Mouse (Mus musculus) heart, embryonic 13.5 days (tissue): ENCODE measurements around the gene Cacnb1. TPM values are rescaled to one million over a fixed set of nuclear protein-coding genes. Genes with fewer than 3 reads are reported as not detected.

Source experiments
- ATAC-seq: fragments of 200-750 bp; cut with Nextera tagmentation; 2 replicates; pipeline ENCODE4 v1.8.0; 2017; ENCODE audit warnings: moderate TSS enrichment; ENCODE audit not compliant: insufficient number of reproducible peaks, low FRiP score, low TSS enrichment; ENCODE audit errors: extremely low read depth
- H3K27ac ChIP-seq: fragments of 300-500 bp; sonication (generic); replicated peaks from 2 replicates; pipeline ENCODE4 v1.5.1; 2015; ENCODE audit warnings: moderate library complexity, mild to moderate bottlenecking, inconsistent platforms
- H3K27me3 ChIP-seq: fragments of 300-500 bp; sonication (generic); replicated peaks from 2 replicates; pipeline ENCODE4 v1.6.1; 2015; ENCODE audit warnings: mild to moderate bottlenecking, inconsistent platforms
- H3K36me3 ChIP-seq: fragments of 300-500 bp; sonication (generic); 2 replicates; pipeline ENCODE4 v1.6.1; 2015; ENCODE audit warnings: mild to moderate bottlenecking, inconsistent platforms
- H3K4me1 ChIP-seq: fragments of 300-500 bp; sonication (generic); 2 replicates; pipeline ENCODE4 v1.6.1; 2015; ENCODE audit warnings: inconsistent platforms
- H3K4me2 ChIP-seq: fragments of 300-500 bp; sonication (generic); 2 replicates; pipeline ENCODE4 v1.6.1; 2015; ENCODE audit warnings: inconsistent platforms, mild to moderate bottlenecking, moderate library complexity
- H3K4me3 ChIP-seq: fragments of 300-500 bp; sonication (generic); 2 replicates; pipeline ENCODE4 v1.5.1; 2015; ENCODE audit warnings: moderate library complexity, mild to moderate bottlenecking, inconsistent platforms
- H3K9ac ChIP-seq: fragments of 300-500 bp; sonication (generic); 2 replicates; pipeline ENCODE4 v1.6.1; 2015; ENCODE audit warnings: inconsistent platforms, mild to moderate bottlenecking, moderate library complexity
- H3K9me3 ChIP-seq: fragments of 300-500 bp; sonication (generic); 2 replicates; pipeline ENCODE4 v1.6.1; 2016; ENCODE audit warnings: inconsistent platforms
- WGBS: fragments of 180-500 bp; shearing (Covaris S2); methylation state at CpG from one replicate; pipeline ENCODE4 v1.1.7; 2015; ENCODE audit warnings: mixed read lengths; 5-methylcytosine and 5-hydroxymethylcytosine counted together
- polyA plus RNA-seq: library from polyadenylated mRNA; unstranded; fragments of >200 nt; fragmentation: Nextera tagmentation; extraction: Ambion mirVana; gene quantifications from 2 replicates; pipeline ENCODE4 v1.2.1, GENCODE M21; 2015

Cacnb1 gene
- polyA plus RNA-seq, 1 experiment from 2014 or later: 6.0 TPM

DNA sequence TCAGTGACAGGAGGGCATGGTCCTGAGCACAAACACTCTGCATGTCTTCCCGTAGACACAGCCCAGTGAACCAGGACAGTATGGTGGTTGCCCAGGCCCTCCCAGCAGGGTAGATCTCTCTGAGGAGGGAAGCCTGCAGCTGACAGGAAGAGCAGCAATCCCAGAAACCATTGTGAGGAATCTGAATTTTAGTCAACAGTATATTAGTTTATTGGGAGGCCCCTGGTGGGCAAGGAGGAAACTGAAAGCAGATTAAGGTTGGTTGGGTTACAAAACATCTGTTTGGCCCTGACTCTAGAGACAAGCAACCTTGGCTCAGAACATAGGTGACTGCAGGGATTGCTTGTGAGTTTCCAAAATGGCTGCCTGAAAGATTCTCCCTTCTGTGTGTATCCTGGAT, 38.9 kb downstream of the Cacnb1 start:
- WGBS: 92% methylated on average over 1 of the region's 1 CpGs
- H3K27me3 ChIP-seq: peaks cover 61% of the 10 kb centered on the region

GRCm38 (mm10) chr11:97983506-97983905, 39.3 kb downstream of the Cacnb1 start:
- Histone ChIP-seq H3K27ac (no peak overlapping the region), H3K9me3 (no peaks in the 10 kb centered on the region), H3K9ac (no peak overlapping the region), H3K27me3 (peaks cover 63% of the 10 kb centered on the region), H3K4me1 (peaks cover 19% of the 10 kb centered on the region), H3K36me3 (no peaks in the 10 kb centered on the region), H3K4me3 (no peak overlapping the region), H3K4me2 (no peak overlapping the region)
- WGBS: 84% methylated on average over 3 of the region's 3 CpGs
- ATAC-seq: no peak

More for the DNA sequence above, 38.9 kb downstream of the Cacnb1 start:
- peaks cover 19% of the 10 kb centered on the region for H3K4me1 ChIP-seq
- no peak for ATAC-seq
- H3K4me3 ChIP-seq: no peak overlapping the region
- no peak overlapping the region for H3K4me2 ChIP-seq
- no peak overlapping the region for H3K9ac ChIP-seq
- no peak overlapping the region for H3K27ac ChIP-seq
- H3K36me3 ChIP-seq: no peaks in the 10 kb centered on the region
- H3K9me3 ChIP-seq: no peaks in the 10 kb centered on the region

DNA sequence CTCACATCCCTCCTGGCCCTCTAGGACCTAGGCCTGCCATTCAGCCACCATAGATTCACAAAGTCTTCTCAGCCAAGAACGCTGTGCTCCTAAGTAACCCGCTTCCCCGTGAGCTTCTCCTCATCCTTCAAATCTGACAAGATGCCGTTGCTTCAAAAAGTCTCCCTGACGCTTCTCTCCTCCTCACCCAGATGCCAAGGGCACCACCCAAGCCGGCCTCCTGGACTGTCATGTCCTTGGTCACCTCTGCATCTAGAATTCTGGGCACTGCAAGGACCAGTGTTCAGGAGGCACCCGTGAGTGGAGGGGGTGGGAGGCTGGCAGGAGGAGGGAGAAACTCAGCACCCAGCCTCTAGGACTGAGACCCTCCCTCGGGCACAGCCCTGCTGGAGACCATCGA, 40.1 kb downstream of the Cacnb1 start:
- Histone ChIP-seq H3K4me3 (no peak overlapping the region), H3K36me3 (no peaks in the 10 kb centered on the region), H3K27ac (no peak overlapping the region), H3K27me3 (peaks cover 67% of the 10 kb centered on the region), H3K4me2 (no peak overlapping the region), H3K9ac (no peak overlapping the region), H3K4me1 (peaks cover 19% of the 10 kb centered on the region), H3K9me3 (no peaks in the 10 kb centered on the region)
- WGBS: 76% methylated on average over 9 of the region's 9 CpGs
- ATAC-seq: no peak

DNA sequence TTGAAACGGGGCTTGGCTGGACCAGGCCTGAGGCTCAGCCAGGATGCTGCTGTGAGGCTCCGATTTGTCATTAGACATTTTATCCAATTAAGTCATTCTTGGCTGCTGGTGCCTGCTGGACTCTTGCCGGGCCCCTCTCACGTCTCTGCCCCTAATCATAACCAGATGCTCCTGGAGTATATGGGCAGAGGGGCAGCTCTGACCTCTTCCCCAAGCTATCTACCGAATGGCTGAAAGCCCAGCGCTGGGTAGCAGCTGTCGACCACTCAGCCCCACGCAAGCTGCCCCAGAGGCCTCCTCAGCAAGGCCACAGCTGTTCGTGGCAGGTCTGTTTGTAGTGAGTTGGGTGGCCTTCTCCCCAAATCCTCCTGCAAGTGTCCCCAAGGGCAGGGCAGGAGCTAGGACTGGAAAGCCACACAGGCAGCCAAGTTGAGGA, 42.3 kb downstream of the Cacnb1 start:
- H3K9ac ChIP-seq: no peak overlapping the region
- 49% methylated on average over 9 of the region's 9 CpGs for WGBS
- peaks cover 57% of the 10 kb centered on the region for H3K27me3 ChIP-seq
- no peaks in the 10 kb centered on the region for H3K9me3 ChIP-seq
- no peak for ATAC-seq
- H3K4me2 ChIP-seq: no peak overlapping the region
- H3K36me3 ChIP-seq: no peaks in the 10 kb centered on the region
- no peak overlapping the region for H3K4me3 ChIP-seq
- no peak overlapping the region for H3K27ac ChIP-seq
- H3K4me1 ChIP-seq: peaks cover 4% of the 10 kb centered on the region; the same call in 1 of the 2 replicates

DNA sequence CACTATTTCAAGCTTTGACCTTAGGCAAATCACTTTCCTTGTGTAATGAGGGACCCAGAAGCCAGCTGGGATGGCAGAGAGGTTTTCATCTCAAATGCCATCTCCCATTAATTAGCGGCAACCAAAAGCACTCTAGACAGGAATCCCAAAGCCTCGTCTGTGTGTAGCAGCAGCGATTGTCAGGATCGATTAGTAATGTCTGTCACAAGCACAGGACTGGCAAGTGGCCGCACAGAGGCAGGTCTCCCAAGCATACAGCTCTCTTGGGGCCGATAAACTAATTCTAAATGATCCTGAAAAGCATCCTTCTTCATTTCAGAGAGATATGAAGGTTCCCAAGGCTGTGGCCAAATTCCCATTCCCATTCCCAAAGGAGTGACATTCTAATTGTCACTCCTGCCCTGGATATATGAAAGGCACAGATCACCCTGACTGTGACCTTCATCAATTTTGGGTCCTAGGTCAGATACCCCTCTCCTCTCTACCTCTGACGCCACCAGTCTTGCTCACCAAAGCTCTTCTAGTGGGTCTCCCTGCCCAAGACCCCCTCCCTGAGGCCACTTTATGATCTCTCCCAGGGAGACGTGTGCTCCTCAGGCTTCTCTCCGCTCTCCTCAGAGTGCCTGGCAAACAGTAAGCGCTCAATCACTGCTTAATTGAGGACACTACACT, 42.9 kb downstream of the Cacnb1 start:
- H3K4me3 ChIP-seq: no peak overlapping the region
- no peaks in the 10 kb centered on the region for H3K9me3 ChIP-seq
- H3K4me1 ChIP-seq: peaks cover 2% of the 10 kb centered on the region; the same call in 1 of the 2 replicates
- ATAC-seq: no peak
- H3K36me3 ChIP-seq: no peaks in the 10 kb centered on the region
- H3K4me2 ChIP-seq: no peak overlapping the region
- no peak overlapping the region for H3K9ac ChIP-seq
- H3K27me3 ChIP-seq: peaks cover 51% of the 10 kb centered on the region
- 60% methylated on average over 10 of the region's 10 CpGs for WGBS
- no peak overlapping the region for H3K27ac ChIP-seq

DNA sequence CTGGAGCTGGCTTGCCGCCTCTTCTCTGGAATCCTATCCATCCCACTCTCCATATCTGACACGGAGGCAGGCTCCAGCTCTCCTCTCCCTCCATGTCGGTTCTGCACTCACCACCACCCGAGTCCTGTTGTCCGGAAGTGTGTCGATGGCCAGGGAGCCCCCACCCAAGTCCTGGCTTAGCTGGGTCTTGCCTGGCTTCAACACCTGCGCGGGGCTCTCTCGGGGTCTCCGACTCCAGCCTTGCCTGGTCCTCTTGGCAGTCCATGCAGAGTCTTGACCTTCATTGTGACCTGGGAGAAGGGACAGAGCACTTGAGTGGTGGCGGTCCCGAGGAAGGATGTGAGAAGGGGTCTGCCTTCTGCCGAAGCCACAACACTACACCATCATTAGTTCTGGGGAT, 44.4 kb downstream of the Cacnb1 start:
- Histone ChIP-seq H3K4me2 (no peak overlapping the region), H3K9ac (no peak overlapping the region), H3K36me3 (no peaks in the 10 kb centered on the region), H3K4me1 (peaks cover 2% of the 10 kb centered on the region; the same call in 1 of the 2 replicates), H3K27me3 (peaks cover 36% of the 10 kb centered on the region), H3K9me3 (no peaks in the 10 kb centered on the region), H3K27ac (no peak overlapping the region), H3K4me3 (no peak overlapping the region)
- no peak for ATAC-seq
- WGBS: 68% methylated on average over 13 of the region's 13 CpGs

DNA sequence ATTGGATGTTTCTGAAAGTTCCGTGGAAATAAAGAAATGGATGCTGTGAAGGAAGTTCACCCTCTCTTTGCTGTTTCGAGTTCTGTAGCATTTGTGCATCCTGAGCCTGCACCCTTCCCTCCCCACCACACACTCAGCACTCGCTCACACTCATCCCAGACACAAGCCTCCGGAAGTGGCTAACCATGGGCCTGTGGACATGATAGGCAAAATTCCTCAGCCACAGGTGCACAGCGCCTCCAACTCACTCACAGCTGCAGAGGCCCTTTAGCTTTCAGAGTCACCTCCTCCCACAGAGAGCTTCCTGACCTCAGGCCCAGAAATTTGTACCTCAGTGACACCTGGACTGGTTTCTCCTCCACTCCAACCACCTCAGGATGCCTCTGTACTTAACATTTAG, 45.0 kb downstream of the Cacnb1 start:
- Histone ChIP-seq H3K4me1 (peaks cover 2% of the 10 kb centered on the region; the same call in 1 of the 2 replicates), H3K36me3 (no peaks in the 10 kb centered on the region), H3K9me3 (no peaks in the 10 kb centered on the region), H3K4me2 (no peak overlapping the region), H3K27me3 (peaks cover 32% of the 10 kb centered on the region), H3K27ac (no peak overlapping the region), H3K4me3 (no peak overlapping the region), H3K9ac (no peak overlapping the region)
- 58% methylated on average over 5 of the region's 5 CpGs for WGBS
- no peak for ATAC-seq

DNA sequence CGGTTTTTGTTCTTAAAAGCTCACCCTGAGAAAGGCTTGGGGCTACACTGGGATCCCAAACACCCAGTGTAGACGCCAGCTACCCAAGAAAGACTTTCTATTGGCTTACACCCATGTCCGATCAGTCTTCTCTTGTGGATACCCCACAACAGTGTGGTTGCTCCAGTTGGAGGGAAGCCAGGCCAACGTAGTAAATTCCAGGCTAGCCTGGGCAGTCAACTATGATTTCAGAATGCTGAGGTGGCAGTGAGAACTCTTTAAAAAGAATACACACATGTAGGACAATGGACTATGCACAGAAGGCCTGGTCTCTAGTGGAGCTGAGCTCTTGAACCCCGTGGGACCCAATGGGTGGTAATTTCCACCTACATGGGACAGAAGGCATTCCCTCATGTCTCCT, 48.1 kb downstream of the Cacnb1 start:
- Histone ChIP-seq H3K4me2 (no peak overlapping the region), H3K36me3 (no peaks in the 10 kb centered on the region), H3K9ac (no peak overlapping the region), H3K4me3 (no peak overlapping the region), H3K4me1 (peaks cover 11% of the 10 kb centered on the region), H3K27me3 (peaks cover 20% of the 10 kb centered on the region), H3K9me3 (no peaks in the 10 kb centered on the region), H3K27ac (no peak overlapping the region)
- ATAC-seq: no peak
- 73% methylated on average over 5 of the region's 5 CpGs for WGBS

DNA sequence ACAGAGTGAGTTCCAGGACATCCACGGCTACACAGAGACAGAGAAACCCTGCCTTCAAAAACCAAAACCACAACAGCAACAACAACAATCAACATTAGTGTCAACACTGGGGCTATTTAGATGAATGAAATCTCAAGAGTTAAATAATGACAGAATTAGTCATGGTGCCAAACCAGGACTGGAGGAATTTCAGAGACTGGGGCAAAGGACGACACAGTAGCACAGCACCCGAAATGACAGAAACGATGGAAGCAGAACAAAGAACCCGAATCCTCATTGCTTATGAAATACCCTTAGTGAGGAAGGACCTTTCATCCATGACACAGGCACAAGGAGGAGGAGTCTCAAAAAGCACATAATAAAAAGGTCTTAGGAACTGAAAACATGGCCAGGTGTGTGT, 48.7 kb downstream of the Cacnb1 start:
- ATAC-seq: no peak
- Histone ChIP-seq H3K9me3 (no peaks in the 10 kb centered on the region), H3K36me3 (no peaks in the 10 kb centered on the region), H3K27me3 (peaks cover 24% of the 10 kb centered on the region), H3K4me3 (no peak overlapping the region), H3K4me1 (peaks cover 11% of the 10 kb centered on the region), H3K4me2 (no peak overlapping the region), H3K9ac (no peak overlapping the region), H3K27ac (no peak overlapping the region)
- 85% methylated on average over 5 of the region's 5 CpGs for WGBS

DNA sequence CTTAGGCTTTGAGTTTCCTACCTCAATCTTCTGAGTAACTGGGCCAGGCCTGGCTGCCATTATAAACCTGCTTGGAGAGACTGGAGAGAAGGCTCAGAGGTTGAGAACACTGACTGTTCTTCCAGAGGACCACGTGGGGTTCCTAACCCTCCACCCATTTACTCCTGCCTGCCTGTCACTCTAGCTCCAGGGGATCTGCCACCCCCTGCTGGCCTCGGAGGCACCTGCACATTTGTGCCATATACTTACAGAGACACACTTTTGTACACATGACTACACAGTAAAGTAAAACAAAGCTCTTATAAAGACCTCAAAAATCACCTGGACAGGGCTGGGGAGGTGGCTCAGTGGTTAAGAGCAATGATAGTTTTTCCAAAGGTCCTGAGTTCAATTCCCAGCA, 50.4 kb downstream of the Cacnb1 start:
- Histone ChIP-seq H3K9ac (no peak overlapping the region), H3K4me1 (peaks cover 13% of the 10 kb centered on the region), H3K36me3 (no peaks in the 10 kb centered on the region), H3K4me2 (no peak overlapping the region), H3K9me3 (no peaks in the 10 kb centered on the region), H3K27me3 (peaks cover 27% of the 10 kb centered on the region), H3K27ac (no peak overlapping the region), H3K4me3 (no peak overlapping the region)
- 75% methylated on average over 2 of the region's 2 CpGs for WGBS
- no peak for ATAC-seq

DNA sequence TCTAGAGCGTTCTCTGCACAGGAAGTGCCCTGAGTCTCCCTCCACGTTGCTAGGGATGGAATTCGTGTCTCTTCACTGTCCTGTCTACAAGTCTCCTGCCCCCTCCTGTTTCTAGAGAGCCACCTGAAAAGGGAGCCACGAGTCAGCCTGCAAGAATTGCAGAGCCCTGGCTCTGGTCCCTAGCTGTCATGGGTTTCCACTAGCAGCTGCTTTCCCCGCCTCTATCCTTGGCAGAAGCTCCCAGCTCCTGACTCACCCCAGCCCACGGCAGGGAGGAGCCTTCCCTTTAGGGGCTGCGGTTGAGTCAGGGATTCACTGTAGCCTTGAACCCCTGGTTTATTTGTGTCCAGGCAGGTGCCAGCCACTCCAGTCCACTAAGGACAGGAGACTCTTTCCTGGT, 51.6 kb downstream of the Cacnb1 start:
- Histone ChIP-seq H3K9me3 (no peaks in the 10 kb centered on the region), H3K9ac (no peak overlapping the region), H3K36me3 (no peaks in the 10 kb centered on the region), H3K27ac (no peak overlapping the region), H3K4me2 (peak overlapping the region; percentile 45), H3K4me3 (no peak overlapping the region), H3K27me3 (peaks cover 35% of the 10 kb centered on the region), H3K4me1 (peaks cover 21% of the 10 kb centered on the region)
- WGBS: 9% methylated on average over 7 of the region's 7 CpGs
- ATAC-seq: no peak

GRCm38 (mm10) chr11:97970771-97971170, 52.1 kb downstream of the Cacnb1 start:
- Histone ChIP-seq H3K27me3 (peaks cover 32% of the 10 kb centered on the region), H3K9me3 (no peaks in the 10 kb centered on the region), H3K4me3 (no peak overlapping the region), H3K4me1 (peaks cover 21% of the 10 kb centered on the region), H3K4me2 (peak overlapping the region; percentile 45), H3K36me3 (no peaks in the 10 kb centered on the region), H3K9ac (no peak overlapping the region), H3K27ac (no peak overlapping the region)
- ATAC-seq: no peak
- 64% methylated on average over 7 of the region's 7 CpGs for WGBS
